Mouse (Mus musculus) heart, postnatal 0 days (tissue): Measurements from ENCODE around the gene Lif.

Experiments used
- CTCF ChIP-seq: IDR thresholded peaks from 2 replicates; pipeline ENCODE4 v1.5.1; 2016; ENCODE audit warnings: antibody characterized with exemption, control low read depth, low read depth
- EP300 ChIP-seq: IDR thresholded peaks from 2 replicates; pipeline ENCODE4 v1.6.1; 2016; ENCODE audit warnings: antibody characterized with exemption, low read depth

GRCm38 (mm10) chr11:4229841-4230240, 27.5 kb upstream of the Lif start:
- TF ChIP-seq EP300 = no peak
- no peak for TF ChIP-seq CTCF
